Mouse (Mus musculus) brain, embryonic 14.5 days (tissue): ENCODE measurements around the gene Mcm5.

ENCODE experiments used
- CTCF ChIP-seq: fragments of 200-500 bp; IDR thresholded peaks from 2 replicates; pipeline ENCODE4 v1.5.1; 2012; ENCODE audit warnings: inconsistent platforms, mild to moderate bottlenecking, moderate library complexity, borderline replicate concordance; ENCODE audit not compliant: insufficient read depth, insufficient read length; ENCODE audit errors: extremely low read depth
- POLR2A ChIP-seq: fragments of 200-500 bp; IDR thresholded peaks from 2 replicates; pipeline ENCODE4 v1.6.1; 2012; ENCODE audit warnings: mild to moderate bottlenecking, inconsistent platforms, borderline replicate concordance; ENCODE audit not compliant: poor library complexity, insufficient read depth, insufficient read length, severe bottlenecking; ENCODE audit errors: extremely low read depth

- TF ChIP-seq POLR2A (no peak), CTCF (no peak)
These were observed 6.4 kb upstream of the Mcm5 start for GRCm38 (mm10) chr8:75102956-75103355.
